Mouse (Mus musculus): ENCODE measurements around the gene Fhod1.

- TF ChIP-seq POLR2A (IDR thresholded peaks at IDR 0.05; ENCODE audit: control insufficient read depth in 1 of 2, insufficient read depth in 1 of 2, low read depth in 1 of 2, low read length in 2 of 2, poor library complexity in 1 of 2) (no peak), E2F4 (IDR thresholded peaks at IDR 0.05; ENCODE audit: borderline replicate concordance, low read depth, low read length) (no peak), USF1 (IDR thresholded peaks at IDR 0.05; ENCODE audit: low read depth, low read length) (no peak), CTCF (IDR thresholded peaks at IDR 0.05 in 2 of 3, conservative IDR thresholded peaks at IDR 0.05 in 1 of 3; ENCODE audit: control insufficient read depth in 1 of 3, insufficient read depth in 1 of 3, low read depth in 2 of 3, low read length in 3 of 3, poor library complexity in 1 of 3, severe bottlenecking in 1 of 3) (no peak), MAX (IDR thresholded peaks at IDR 0.05; ENCODE audit: low read length) (no peak), TAL1 (IDR thresholded peaks at IDR 0.05; ENCODE audit: low read length) (no peak), ZNF384 (IDR thresholded peaks at IDR 0.05; ENCODE audit: low read depth, low read length) (no peak), EP300 (IDR thresholded peaks at IDR 0.05; ENCODE audit: low read depth in 1 of 2, low read length in 2 of 2) (no peak), CHD2 (IDR thresholded peaks at IDR 0.05; ENCODE audit: low read length) (no peak)
Measured at GRCm38 (mm10) chr8:105308428-105308827, 39.3 kb downstream of the Fhod1 start.
